Mouse (Mus musculus): ENCODE measurements around the gene Crnkl1. TPM values are rescaled to one million over a fixed set of nuclear protein-coding genes. Genes with fewer than 3 reads are reported as not detected.

Crnkl1 gene
- polyA plus RNA-seq, 1 experiment from 2014 or later, result 36.2 TPM

- DNase-seq (ENCODE audit: low spot score) (no peak), ATAC-seq (replicated peaks; ENCODE audit: low FRiP score) (no peak)
- no peaks in the 10 kb centered on the region for H3K36me3 ChIP-seq (ENCODE audit: control insufficient read depth, insufficient read depth, low read length)
- no peaks in the 10 kb centered on the region for H3K4me1 ChIP-seq (replicated peaks; ENCODE audit: control insufficient read depth, insufficient read depth, low read length)
- H3K9ac ChIP-seq (ENCODE audit: low read depth, low read length), result no peak overlapping the region
- no peaks in the 10 kb centered on the region for H3K27me3 ChIP-seq (replicated peaks; ENCODE audit: control insufficient read depth, insufficient read depth, low read length)
- H3K9me3 ChIP-seq (ENCODE audit: control insufficient read depth, low read length), result no peaks in the 10 kb centered on the region
- 81% methylated on average over 5 of the region's 5 CpGs for WGBS
- H3K27ac ChIP-seq (ENCODE audit: low read depth, low read length), result no peak overlapping the region
- no peak overlapping the region for H3K4me2 ChIP-seq
- H3K4me3 ChIP-seq (ENCODE audit: low read depth, low read length), result no peak overlapping the region
These were observed 27.0 kb upstream of the Crnkl1 start for GRCm38 (mm10) chr2:145961861-145962260.

GRCm38 (mm10) chr2:145958551-145958950 lies 23.7 kb upstream of the Crnkl1 start:
- Histone ChIP-seq H3K36me3 (ENCODE audit: control insufficient read depth, insufficient read depth, low read length) (no peaks in the 10 kb centered on the region), H3K4me2 (no peak overlapping the region), H3K27ac (ENCODE audit: low read depth, low read length) (no peak overlapping the region), H3K9ac (ENCODE audit: low read depth, low read length) (no peak overlapping the region), H3K9me3 (ENCODE audit: control insufficient read depth, low read length) (no peaks in the 10 kb centered on the region), H3K4me3 (ENCODE audit: low read depth, low read length) (no peak overlapping the region), H3K27me3 (replicated peaks; ENCODE audit: control insufficient read depth, insufficient read depth, low read length) (no peaks in the 10 kb centered on the region), H3K4me1 (replicated peaks; ENCODE audit: control insufficient read depth, insufficient read depth, low read length) (no peaks in the 10 kb centered on the region)
- DNase-seq (ENCODE audit: low spot score), result no peak
- WGBS, result 87% methylated on average over 7 of the region's 7 CpGs
- ATAC-seq (replicated peaks; ENCODE audit: low FRiP score), result no peak

GRCm38 (mm10) chr2:145958097-145958496 lies 23.3 kb upstream of the Crnkl1 start:
- Histone ChIP-seq H3K9me3 (ENCODE audit: control insufficient read depth, low read length) (no peaks in the 10 kb centered on the region), H3K4me2 (no peak overlapping the region), H3K27ac (ENCODE audit: low read depth, low read length) (no peak overlapping the region), H3K4me1 (replicated peaks; ENCODE audit: control insufficient read depth, insufficient read depth, low read length) (no peaks in the 10 kb centered on the region), H3K27me3 (replicated peaks; ENCODE audit: control insufficient read depth, insufficient read depth, low read length) (no peaks in the 10 kb centered on the region), H3K9ac (ENCODE audit: low read depth, low read length) (no peak overlapping the region), H3K4me3 (ENCODE audit: low read depth, low read length) (no peak overlapping the region), H3K36me3 (ENCODE audit: control insufficient read depth, insufficient read depth, low read length) (no peaks in the 10 kb centered on the region)
- DNase-seq (ENCODE audit: low spot score) (no peak), ATAC-seq (replicated peaks; ENCODE audit: low FRiP score) (no peak)
- 79% methylated on average over 6 of the region's 6 CpGs for WGBS

GRCm38 (mm10) chr2:145957450-145957849 lies 22.6 kb upstream of the Crnkl1 start:
- Histone ChIP-seq H3K9me3 (ENCODE audit: control insufficient read depth, low read length) (no peaks in the 10 kb centered on the region), H3K27me3 (replicated peaks; ENCODE audit: control insufficient read depth, insufficient read depth, low read length) (no peaks in the 10 kb centered on the region), H3K4me3 (ENCODE audit: low read depth, low read length) (no peak overlapping the region), H3K36me3 (ENCODE audit: control insufficient read depth, insufficient read depth, low read length) (no peaks in the 10 kb centered on the region), H3K27ac (ENCODE audit: low read depth, low read length) (no peak overlapping the region), H3K4me2 (no peak overlapping the region), H3K9ac (ENCODE audit: low read depth, low read length) (no peak overlapping the region), H3K4me1 (replicated peaks; ENCODE audit: control insufficient read depth, insufficient read depth, low read length) (no peaks in the 10 kb centered on the region)
- ATAC-seq (replicated peaks; ENCODE audit: low FRiP score) (no peak), DNase-seq (ENCODE audit: low spot score) (no peak)
- 16% methylated on average over 4 of the region's 4 CpGs for WGBS

GRCm38 (mm10) chr2:145956318-145956717 lies 21.5 kb upstream of the Crnkl1 start:
- no peaks in the 10 kb centered on the region for H3K4me1 ChIP-seq (replicated peaks; ENCODE audit: control insufficient read depth, insufficient read depth, low read length)
- WGBS, result 79% methylated on average over 5 of the region's 5 CpGs
- DNase-seq (ENCODE audit: low spot score), result no peak
- no peaks in the 10 kb centered on the region for H3K27me3 ChIP-seq (replicated peaks; ENCODE audit: control insufficient read depth, insufficient read depth, low read length)
- no peak overlapping the region for H3K4me3 ChIP-seq (ENCODE audit: low read depth, low read length)
- no peaks in the 10 kb centered on the region for H3K9me3 ChIP-seq (ENCODE audit: control insufficient read depth, low read length)
- no peaks in the 10 kb centered on the region for H3K36me3 ChIP-seq (ENCODE audit: control insufficient read depth, insufficient read depth, low read length)
- H3K9ac ChIP-seq (ENCODE audit: low read depth, low read length), result no peak overlapping the region
- no peak for ATAC-seq (replicated peaks; ENCODE audit: low FRiP score)
- no peak overlapping the region for H3K27ac ChIP-seq (ENCODE audit: low read depth, low read length)
- no peak overlapping the region for H3K4me2 ChIP-seq

- no peak overlapping the region for H3K4me2 ChIP-seq
- no peak overlapping the region for H3K4me3 ChIP-seq (ENCODE audit: low read depth, low read length)
- no peaks in the 10 kb centered on the region for H3K36me3 ChIP-seq (ENCODE audit: control insufficient read depth, insufficient read depth, low read length)
- ATAC-seq (replicated peaks; ENCODE audit: low FRiP score), result no peak
- H3K27ac ChIP-seq (ENCODE audit: low read depth, low read length), result no peak overlapping the region
- 82% methylated on average over 10 of the region's 10 CpGs for WGBS
- H3K27me3 ChIP-seq (replicated peaks; ENCODE audit: control insufficient read depth, insufficient read depth, low read length), result no peaks in the 10 kb centered on the region
- DNase-seq (ENCODE audit: low spot score), result no peak
- no peaks in the 10 kb centered on the region for H3K9me3 ChIP-seq (ENCODE audit: control insufficient read depth, low read length)
- no peaks in the 10 kb centered on the region for H3K4me1 ChIP-seq (replicated peaks; ENCODE audit: control insufficient read depth, insufficient read depth, low read length)
- no peak overlapping the region for H3K9ac ChIP-seq (ENCODE audit: low read depth, low read length)
These were observed 21.0 kb upstream of the Crnkl1 start for GRCm38 (mm10) chr2:145955844-145956243.

GRCm38 (mm10) chr2:145952726-145953125 lies 17.9 kb upstream of the Crnkl1 start:
- 75% methylated on average over 5 of the region's 5 CpGs for WGBS
- Histone ChIP-seq H3K9ac (ENCODE audit: low read depth, low read length) (no peak overlapping the region), H3K4me3 (ENCODE audit: low read depth, low read length) (no peak overlapping the region), H3K4me2 (no peak overlapping the region), H3K27me3 (replicated peaks; ENCODE audit: control insufficient read depth, insufficient read depth, low read length) (no peaks in the 10 kb centered on the region), H3K9me3 (ENCODE audit: control insufficient read depth, low read length) (no peaks in the 10 kb centered on the region), H3K36me3 (ENCODE audit: control insufficient read depth, insufficient read depth, low read length) (no peaks in the 10 kb centered on the region), H3K27ac (ENCODE audit: low read depth, low read length) (no peak overlapping the region), H3K4me1 (replicated peaks; ENCODE audit: control insufficient read depth, insufficient read depth, low read length) (no peaks in the 10 kb centered on the region)
- ATAC-seq (replicated peaks; ENCODE audit: low FRiP score) (no peak), DNase-seq (ENCODE audit: low spot score) (no peak)

GRCm38 (mm10) chr2:145950239-145950638 lies 15.4 kb upstream of the Crnkl1 start:
- Histone ChIP-seq H3K9me3 (ENCODE audit: control insufficient read depth, low read length) (no peaks in the 10 kb centered on the region), H3K9ac (ENCODE audit: low read depth, low read length) (no peak overlapping the region), H3K4me2 (no peak overlapping the region), H3K4me3 (ENCODE audit: low read depth, low read length) (no peak overlapping the region), H3K36me3 (ENCODE audit: control insufficient read depth, insufficient read depth, low read length) (no peaks in the 10 kb centered on the region), H3K4me1 (replicated peaks; ENCODE audit: control insufficient read depth, insufficient read depth, low read length) (no peaks in the 10 kb centered on the region), H3K27ac (ENCODE audit: low read depth, low read length) (no peak overlapping the region), H3K27me3 (replicated peaks; ENCODE audit: control insufficient read depth, insufficient read depth, low read length) (no peaks in the 10 kb centered on the region)
- ATAC-seq (replicated peaks; ENCODE audit: low FRiP score), result no peak
- 51% methylated on average over 10 of the region's 10 CpGs for WGBS
- DNase-seq (ENCODE audit: low spot score), result no peak

- ATAC-seq (replicated peaks; ENCODE audit: low FRiP score), result no peak
- WGBS, result 65% methylated on average over 11 of the region's 11 CpGs
- no peak for DNase-seq (ENCODE audit: low spot score)
- no peaks in the 10 kb centered on the region for H3K36me3 ChIP-seq (ENCODE audit: control insufficient read depth, insufficient read depth, low read length)
- no peak overlapping the region for H3K4me2 ChIP-seq
- no peaks in the 10 kb centered on the region for H3K4me1 ChIP-seq (replicated peaks; ENCODE audit: control insufficient read depth, insufficient read depth, low read length)
- H3K9me3 ChIP-seq (ENCODE audit: control insufficient read depth, low read length), result no peaks in the 10 kb centered on the region
- no peak overlapping the region for H3K9ac ChIP-seq (ENCODE audit: low read depth, low read length)
- H3K4me3 ChIP-seq (ENCODE audit: low read depth, low read length), result no peak overlapping the region
- H3K27ac ChIP-seq (ENCODE audit: low read depth, low read length), result no peak overlapping the region
- H3K27me3 ChIP-seq (replicated peaks; ENCODE audit: control insufficient read depth, insufficient read depth, low read length), result no peaks in the 10 kb centered on the region
These were observed 14.8 kb upstream of the Crnkl1 start for GRCm38 (mm10) chr2:145949475-145950068.
